Mouse (Mus musculus) cerebellum, adult 8-10 months (tissue): ENCODE results near the gene Zfp593.
A peak's percentile ranks its signal among the peaks of the same experiment; 100 is the strongest.

Source experiments
- DNase-seq: peaks from one replicate; pipeline ENCODE4 v3.0.0; 2022

Zfp593 gene

GRCm38 (mm10) chr4:134256407-134257197 is 11.2 kb upstream of the Zfp593 start:
- no peak for DNase-seq

- no peak for DNase-seq
These were observed 10.5 kb upstream of the Zfp593 start for GRCm38 (mm10) chr4:134255854-134256253.

- no peak for DNase-seq
These were observed 9.4 kb upstream of the Zfp593 start for GRCm38 (mm10) chr4:134254835-134255234.

- DNase-seq = no peak
These were observed 8.4 kb upstream of the Zfp593 start, which contains the start of gene Grrp1 for GRCm38 (mm10) chr4:134253722-134254324. Gene Grrp1 (minus strand): TSS chr4:134254106.

- no peak for DNase-seq
These were observed 7.7 kb upstream of the Zfp593 start for GRCm38 (mm10) chr4:134252911-134253721.

- DNase-seq = no peak
These were observed 6.9 kb upstream of the Zfp593 start for GRCm38 (mm10) chr4:134252131-134252910.

- DNase-seq = no peak
These were observed 6.1 kb upstream of the Zfp593 start for GRCm38 (mm10) chr4:134251241-134252130.

- no peak for DNase-seq
These were observed 5.5 kb upstream of the Zfp593 start for GRCm38 (mm10) chr4:134250930-134251240.

GRCm38 (mm10) chr4:134250116-134250929 is 4.9 kb upstream of the Zfp593 start:
- DNase-seq = no peak

GRCm38 (mm10) chr4:134249651-134250050 is 4.3 kb upstream of the Zfp593 start:
- peak; percentile 53 for DNase-seq

- no peak for DNase-seq
These were observed 1.4 kb upstream of the Zfp593 start, which contains the start of gene Gm30191 for GRCm38 (mm10) chr4:134246719-134247258. Gene Gm30191 (plus strand): TSS chr4:134246935.

GRCm38 (mm10) chr4:134246256-134246655 is 864 bp upstream of the Zfp593 start:
- DNase-seq = no peak

- DNase-seq = no peak
These were observed 1.7 kb downstream of the Zfp593 start, which contains the start of gene E130218I03Rik for GRCm38 (mm10) chr4:134243516-134244250. Gene E130218I03Rik (plus strand): TSS chr4:134243662.

- no peak for DNase-seq
These were observed 6.7 kb downstream of the Zfp593 start for GRCm38 (mm10) chr4:134238686-134239085.

GRCm38 (mm10) chr4:134238279-134238651 is 7.1 kb downstream of the Zfp593 start, which contains the start of gene Cnksr1:
Gene Cnksr1 (minus strand): TSS chr4:134238399.
- DNase-seq = peak; percentile 65

GRCm38 (mm10) chr4:134237582-134238278 is 7.7 kb downstream of the Zfp593 start:
- DNase-seq = no peak

GRCm38 (mm10) chr4:134234876-134235275 is 10.5 kb downstream of the Zfp593 start:
- no peak for DNase-seq

GRCm38 (mm10) chr4:134230431-134230830 is 15.0 kb downstream of the Zfp593 start:
- DNase-seq = no peak

GRCm38 (mm10) chr4:134227194-134227593 is 18.2 kb downstream of the Zfp593 start, which contains the start of gene Catsper4:
Gene Catsper4 (minus strand): TSS chr4:134227383.
- DNase-seq = no peak
